Mouse (Mus musculus): ENCODE measurements around the gene Fam78a.

DNA sequence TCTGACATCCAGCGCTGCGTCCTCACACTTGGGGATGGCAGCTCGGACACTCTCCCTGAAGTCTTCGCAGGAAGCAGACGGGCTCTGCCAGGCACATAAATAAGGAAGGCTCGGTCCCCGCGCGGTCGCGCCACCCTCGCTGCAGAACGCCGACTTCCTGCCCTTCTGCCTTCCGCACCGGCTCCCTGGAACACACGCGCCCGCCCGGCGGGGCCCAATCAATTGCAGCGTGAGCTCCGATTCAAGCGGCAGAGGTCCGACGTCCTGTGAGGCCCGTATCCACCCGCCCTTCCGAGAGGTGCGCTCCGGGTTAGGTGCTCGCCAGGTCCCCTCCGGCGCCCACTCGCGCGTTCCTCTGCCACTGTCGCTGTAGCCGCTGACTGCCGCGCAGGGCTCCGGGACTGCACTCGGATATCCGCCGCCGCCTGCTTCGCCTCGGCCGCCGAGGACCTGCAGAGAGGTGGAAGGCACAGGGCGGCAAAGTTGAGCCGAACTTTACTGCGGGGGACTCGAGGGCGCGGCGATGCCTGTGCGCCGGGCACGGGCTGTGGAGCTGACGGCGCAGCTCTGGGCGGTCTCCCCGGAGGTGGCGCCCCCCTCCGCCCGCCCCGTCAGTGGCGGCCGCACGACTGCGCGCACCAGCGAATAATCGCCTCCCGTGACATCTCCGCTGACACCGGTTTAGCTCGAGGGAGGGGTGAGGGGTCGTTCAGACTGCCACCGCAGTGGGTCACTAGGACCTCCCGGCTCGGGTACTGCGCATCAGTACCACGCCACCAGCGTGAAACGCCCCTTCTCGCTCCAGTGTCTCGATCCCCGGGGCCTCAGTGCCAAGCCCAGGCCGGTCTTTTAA, 1.3 kb downstream of the Fam78a start:
- TF ChIP-seq POLR2A (IDR thresholded peaks at IDR 0.05; ENCODE audit: control insufficient read depth, extremely low read depth, insufficient read depth, low read length, poor library complexity) (0 out of 2 replicates have a peak, but pooled peaks have one; percentile 63), CTCF (IDR thresholded peaks at IDR 0.05; ENCODE audit: borderline replicate concordance, control insufficient read depth, extremely low read depth, insufficient read depth, low read length, poor library complexity) (peak; percentile 70)
